Mouse (Mus musculus): Measurements from ENCODE around the gene Ift20. TPM values are rescaled to one million over a fixed set of nuclear protein-coding genes. Genes with fewer than 3 reads are reported as not detected.

Gene Ift20
- total and polyA plus RNA-seq, 3 experiments = 46.3 to 142 (median 118) TPM

DNA sequence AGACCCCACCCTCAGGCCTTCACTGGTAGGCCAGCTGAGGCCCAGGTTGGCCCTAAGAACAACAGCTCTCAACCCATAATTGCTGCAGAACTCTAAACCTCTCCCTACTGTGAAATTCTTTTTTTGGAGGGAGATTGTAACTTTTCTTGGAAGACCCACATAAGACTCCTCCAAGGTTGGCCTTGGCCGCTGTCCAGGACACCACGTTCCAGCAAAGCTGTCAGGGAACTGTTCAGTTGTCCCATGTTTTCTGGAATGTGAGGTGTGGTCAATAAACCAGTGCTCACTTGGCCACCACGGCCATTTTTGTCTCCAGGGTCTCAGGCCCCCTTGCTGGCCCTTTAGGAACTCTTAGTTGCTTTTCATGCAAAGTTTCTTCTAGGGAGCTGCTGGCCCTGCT, 14.3 kb upstream of the Ift20 start:
- H3K36me3 ChIP-seq (replicated peaks) = peaks cover 96% of the 10 kb centered on the region
- H3K27me3 ChIP-seq (ENCODE audit: insufficient read depth, low read length) = no peaks in the 10 kb centered on the region
- H3K9me3 ChIP-seq (replicated peaks) = no peaks in the 10 kb centered on the region
- H3K4me3 ChIP-seq (ENCODE audit: low read depth, low read length) = no peak overlapping the region
- ATAC-seq (ENCODE audit: extremely low read depth, insufficient number of reproducible peaks, low FRiP score, poor library complexity, severe bottlenecking) (no peak), DNase-seq (ENCODE audit: low spot score) (no peak)
- TF ChIP-seq CTCF (IDR thresholded peaks at IDR 0.05; ENCODE audit: low read depth, low read length) (no peak), GATA1 (IDR thresholded peaks at IDR 0.05; ENCODE audit: borderline replicate concordance, low read length) (no peak), TAL1 (conservative IDR thresholded peaks at IDR 0.05; ENCODE audit: low read depth, low read length) (no peak), POLR2AphosphoS5 (IDR thresholded peaks at IDR 0.05; ENCODE audit: insufficient replicate concordance, low read depth, low read length) (no peak), GATA2 (IDR thresholded peaks at IDR 0.05; ENCODE audit: borderline replicate concordance, low read depth, low read length) (no peak)
- peaks cover 9% of the 10 kb centered on the region for H3K4me1 ChIP-seq (ENCODE audit: insufficient read depth, low read depth, low read length)

DNA sequence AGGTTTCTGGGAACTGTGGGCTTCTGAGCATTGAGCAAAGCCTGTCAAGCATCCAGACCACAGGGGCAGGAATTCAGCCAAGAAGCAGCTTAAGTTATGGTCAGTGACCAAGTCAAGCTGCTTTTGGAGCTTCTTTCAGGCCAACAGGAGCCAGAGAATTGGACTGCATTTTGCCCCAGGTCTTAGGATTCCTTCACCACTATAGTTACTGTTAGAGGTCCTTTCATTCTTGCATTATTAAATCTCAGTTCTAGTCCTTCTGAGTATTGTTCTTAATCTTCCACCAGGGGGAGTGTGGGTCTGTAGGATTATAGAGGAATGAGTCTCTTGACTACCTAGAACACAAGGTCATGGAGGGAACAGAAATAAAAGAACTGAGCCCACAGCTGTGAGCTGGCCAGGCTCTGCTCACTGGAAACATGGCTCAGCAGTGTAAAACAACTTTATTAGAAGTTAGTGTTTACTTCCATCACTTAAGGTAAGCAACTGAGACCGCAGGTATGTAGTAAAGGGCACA, 13.6 kb upstream of the Ift20 start:
- peaks cover 9% of the 10 kb centered on the region for H3K4me1 ChIP-seq (ENCODE audit: insufficient read depth, low read depth, low read length)
- no peak for ATAC-seq (ENCODE audit: extremely low read depth, insufficient number of reproducible peaks, low FRiP score, poor library complexity, severe bottlenecking)
- TF ChIP-seq GATA2 (IDR thresholded peaks at IDR 0.05; ENCODE audit: borderline replicate concordance, low read depth, low read length) (no peak), CTCF (IDR thresholded peaks at IDR 0.05; ENCODE audit: low read depth, low read length) (no peak), POLR2AphosphoS5 (IDR thresholded peaks at IDR 0.05; ENCODE audit: insufficient replicate concordance, low read depth, low read length) (no peak), GATA1 (IDR thresholded peaks at IDR 0.05; ENCODE audit: borderline replicate concordance, low read length) (no peak), TAL1 (conservative IDR thresholded peaks at IDR 0.05; ENCODE audit: low read depth, low read length) (no peak)
- H3K9me3 ChIP-seq (replicated peaks) = no peaks in the 10 kb centered on the region
- H3K36me3 ChIP-seq (replicated peaks) = peaks cover 100% of the 10 kb centered on the region
- no peaks in the 10 kb centered on the region for H3K27me3 ChIP-seq (ENCODE audit: insufficient read depth, low read length)
- no peak for DNase-seq (ENCODE audit: low spot score)
- no peak overlapping the region for H3K4me3 ChIP-seq (ENCODE audit: low read depth, low read length)

DNA sequence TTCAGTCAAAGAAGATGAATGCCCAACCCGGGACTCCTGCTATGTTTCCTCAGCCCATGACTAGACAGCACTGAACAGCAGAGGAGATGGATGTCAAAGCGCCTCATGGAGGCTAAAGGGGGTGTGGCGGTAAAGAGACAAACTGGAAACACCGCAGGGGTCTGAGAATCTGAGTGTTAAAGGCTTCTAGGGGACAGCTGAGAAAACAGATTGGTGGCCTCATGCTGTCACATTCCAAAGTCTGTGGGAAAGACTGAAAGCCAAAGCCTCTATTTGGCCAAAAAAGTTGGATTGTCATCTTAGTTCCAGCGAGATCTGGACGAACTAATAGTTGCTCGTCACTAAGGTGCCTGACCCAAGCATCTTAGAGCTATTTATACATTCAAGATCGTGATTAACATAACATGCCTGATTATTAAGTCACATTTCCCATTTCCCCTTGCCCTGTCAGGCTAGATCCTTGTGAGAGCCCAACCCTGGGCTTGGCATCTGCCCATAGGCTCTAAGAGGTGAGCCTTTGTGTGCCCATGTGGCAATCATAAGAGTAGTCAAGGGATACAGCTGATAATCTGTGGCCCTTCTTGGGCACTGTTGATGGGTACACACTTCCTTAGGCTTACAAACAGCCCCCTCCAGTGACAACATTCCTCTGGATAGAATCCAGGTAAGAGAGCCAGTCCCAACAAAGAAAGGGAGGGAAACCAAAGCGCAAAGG, 12.8 kb upstream of the Ift20 start:
- TF ChIP-seq CTCF (IDR thresholded peaks at IDR 0.05; ENCODE audit: low read depth, low read length) (no peak), POLR2AphosphoS5 (IDR thresholded peaks at IDR 0.05; ENCODE audit: insufficient replicate concordance, low read depth, low read length) (no peak)
- Histone ChIP-seq H3K27me3 (ENCODE audit: insufficient read depth, low read length) (no peaks in the 10 kb centered on the region), H3K36me3 (replicated peaks) (peaks cover 100% of the 10 kb centered on the region), H3K4me1 (ENCODE audit: insufficient read depth, low read depth, low read length) (peaks cover 12% of the 10 kb centered on the region), H3K9me3 (replicated peaks) (no peaks in the 10 kb centered on the region), H3K4me3 (ENCODE audit: low read depth, low read length) (no peak overlapping the region)
- ATAC-seq (ENCODE audit: extremely low read depth, insufficient number of reproducible peaks, low FRiP score, poor library complexity, severe bottlenecking) (no peak), DNase-seq (ENCODE audit: low spot score) (no peak)

DNA sequence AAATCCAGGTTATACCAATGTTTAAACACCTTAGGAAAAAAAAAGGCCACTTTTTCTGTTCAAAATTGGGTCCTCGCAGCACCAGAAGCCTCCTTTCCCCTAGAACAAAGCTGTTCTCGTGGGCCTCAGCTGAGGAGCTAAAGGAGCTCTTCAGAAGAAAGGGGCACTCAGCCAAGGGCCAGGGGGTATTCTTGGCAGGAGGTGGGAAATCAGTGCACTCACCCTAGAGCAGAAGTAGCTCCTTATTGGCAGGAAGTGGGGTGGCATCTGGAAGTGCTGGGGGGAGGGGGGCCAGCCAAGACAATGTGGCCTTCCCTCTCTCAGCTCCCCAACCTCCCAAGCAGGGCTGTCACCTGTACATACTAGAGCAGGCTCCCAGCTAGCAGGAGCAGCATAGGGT, 11.3 kb upstream of the Ift20 start:
- Histone ChIP-seq H3K4me3 (ENCODE audit: low read depth, low read length) (no peak overlapping the region), H3K9me3 (replicated peaks) (no peaks in the 10 kb centered on the region), H3K4me1 (ENCODE audit: insufficient read depth, low read depth, low read length) (peaks cover 5% of the 10 kb centered on the region; the same call in 1 of the 2 replicates), H3K36me3 (replicated peaks) (peaks cover 100% of the 10 kb centered on the region), H3K27me3 (ENCODE audit: insufficient read depth, low read length) (no peaks in the 10 kb centered on the region)
- no peak for DNase-seq (ENCODE audit: low spot score)
- TF ChIP-seq POLR2AphosphoS5 (IDR thresholded peaks at IDR 0.05; ENCODE audit: insufficient replicate concordance, low read depth, low read length) (no peak), TAL1 (conservative IDR thresholded peaks at IDR 0.05; ENCODE audit: low read depth, low read length) (no peak), CTCF (IDR thresholded peaks at IDR 0.05; ENCODE audit: low read depth, low read length) (no peak), GATA1 (IDR thresholded peaks at IDR 0.05; ENCODE audit: borderline replicate concordance, low read length) (no peak), GATA2 (IDR thresholded peaks at IDR 0.05; ENCODE audit: borderline replicate concordance, low read depth, low read length) (no peak)
- no peak for ATAC-seq (ENCODE audit: extremely low read depth, insufficient number of reproducible peaks, low FRiP score, poor library complexity, severe bottlenecking)

DNA sequence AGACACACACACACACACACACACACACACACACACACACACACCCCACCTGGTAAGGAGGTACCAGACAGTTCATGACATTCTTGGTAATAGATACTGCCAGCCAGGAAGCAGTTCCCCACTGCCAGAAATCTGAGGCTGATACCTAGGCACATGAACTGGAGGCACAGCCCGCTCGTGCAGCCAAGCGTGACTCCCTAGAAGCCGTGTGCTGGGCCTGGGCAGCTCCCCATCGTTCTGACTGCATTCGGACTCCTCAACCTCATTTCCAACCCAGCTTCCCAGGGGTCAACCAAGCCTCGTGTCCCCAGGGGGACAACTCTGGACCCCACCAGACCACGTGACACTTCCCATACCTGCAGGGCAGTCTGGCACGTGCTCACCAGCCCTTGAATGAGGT, 7.4 kb upstream of the Ift20 start:
- no peaks in the 10 kb centered on the region for H3K27me3 ChIP-seq (ENCODE audit: insufficient read depth, low read length)
- TF ChIP-seq GATA2 (IDR thresholded peaks at IDR 0.05; ENCODE audit: borderline replicate concordance, low read depth, low read length) = no peak
- no peak for TF ChIP-seq CTCF (IDR thresholded peaks at IDR 0.05; ENCODE audit: low read depth, low read length)
- no peak for TF ChIP-seq TAL1 (conservative IDR thresholded peaks at IDR 0.05; ENCODE audit: low read depth, low read length)
- TF ChIP-seq POLR2AphosphoS5 (IDR thresholded peaks at IDR 0.05; ENCODE audit: insufficient replicate concordance, low read depth, low read length) = no peak
- TF ChIP-seq GATA1 (IDR thresholded peaks at IDR 0.05; ENCODE audit: borderline replicate concordance, low read length) = no peak
- H3K4me1 ChIP-seq (ENCODE audit: insufficient read depth, low read depth, low read length) = 0 out of 2 replicates have a peak, but pooled peaks cover 3% of the 10 kb centered on the region
- peaks cover 80% of the 10 kb centered on the region for H3K36me3 ChIP-seq (replicated peaks)
- no peak overlapping the region for H3K4me3 ChIP-seq (ENCODE audit: low read depth, low read length)
- ATAC-seq (ENCODE audit: extremely low read depth, insufficient number of reproducible peaks, low FRiP score, poor library complexity, severe bottlenecking) = no peak
- no peaks in the 10 kb centered on the region for H3K9me3 ChIP-seq (replicated peaks)
- DNase-seq (ENCODE audit: low spot score) = no peak

DNA sequence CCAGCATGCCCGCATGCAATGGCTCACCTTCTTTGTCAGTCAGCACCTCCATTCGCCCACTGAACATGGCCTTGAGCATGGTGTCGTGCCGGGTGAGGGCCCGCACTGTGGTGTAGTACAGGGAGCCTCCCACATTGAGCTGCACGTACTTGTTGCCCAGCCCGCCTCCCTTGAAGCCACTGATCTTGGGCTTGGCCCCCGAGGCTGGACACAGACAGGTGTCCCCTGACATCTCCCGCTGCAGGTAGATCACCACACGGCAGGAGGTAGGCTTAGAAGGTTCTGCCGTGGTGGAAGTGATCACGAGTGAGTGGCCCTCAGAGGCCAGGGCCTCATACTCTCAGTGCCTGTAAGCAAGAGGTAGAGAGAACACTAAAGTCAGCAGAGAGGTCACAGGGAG, 6.2 kb upstream of the Ift20 start:
- Histone ChIP-seq H3K9me3 (replicated peaks) (no peaks in the 10 kb centered on the region), H3K36me3 (replicated peaks) (peaks cover 67% of the 10 kb centered on the region), H3K27me3 (ENCODE audit: insufficient read depth, low read length) (no peaks in the 10 kb centered on the region), H3K4me3 (ENCODE audit: low read depth, low read length) (no peak overlapping the region), H3K4me1 (ENCODE audit: insufficient read depth, low read depth, low read length) (peaks cover 10% of the 10 kb centered on the region)
- DNase-seq (ENCODE audit: low spot score) (no peak), ATAC-seq (ENCODE audit: extremely low read depth, insufficient number of reproducible peaks, low FRiP score, poor library complexity, severe bottlenecking) (no peak)
- no peak for TF ChIP-seq CTCF (IDR thresholded peaks at IDR 0.05; ENCODE audit: low read depth, low read length)
- TF ChIP-seq TAL1 (conservative IDR thresholded peaks at IDR 0.05; ENCODE audit: low read depth, low read length) = no peak
- no peak for TF ChIP-seq GATA2 (IDR thresholded peaks at IDR 0.05; ENCODE audit: borderline replicate concordance, low read depth, low read length)
- no peak for TF ChIP-seq POLR2AphosphoS5 (IDR thresholded peaks at IDR 0.05; ENCODE audit: insufficient replicate concordance, low read depth, low read length)
- TF ChIP-seq GATA1 (IDR thresholded peaks at IDR 0.05; ENCODE audit: borderline replicate concordance, low read length) = no peak

Data from G1E (cell line).